Mouse (Mus musculus) fibroblast of lung, adult 2 months (primary cell): Measurements from ENCODE around the gene Pxn.

ENCODE experiments used
- DNase-seq: peaks from one replicate; pipeline ENCODE4 v3.0.0-alpha.2; 2011; ENCODE audit warnings: low read depth

The Pxn gene

DNA sequence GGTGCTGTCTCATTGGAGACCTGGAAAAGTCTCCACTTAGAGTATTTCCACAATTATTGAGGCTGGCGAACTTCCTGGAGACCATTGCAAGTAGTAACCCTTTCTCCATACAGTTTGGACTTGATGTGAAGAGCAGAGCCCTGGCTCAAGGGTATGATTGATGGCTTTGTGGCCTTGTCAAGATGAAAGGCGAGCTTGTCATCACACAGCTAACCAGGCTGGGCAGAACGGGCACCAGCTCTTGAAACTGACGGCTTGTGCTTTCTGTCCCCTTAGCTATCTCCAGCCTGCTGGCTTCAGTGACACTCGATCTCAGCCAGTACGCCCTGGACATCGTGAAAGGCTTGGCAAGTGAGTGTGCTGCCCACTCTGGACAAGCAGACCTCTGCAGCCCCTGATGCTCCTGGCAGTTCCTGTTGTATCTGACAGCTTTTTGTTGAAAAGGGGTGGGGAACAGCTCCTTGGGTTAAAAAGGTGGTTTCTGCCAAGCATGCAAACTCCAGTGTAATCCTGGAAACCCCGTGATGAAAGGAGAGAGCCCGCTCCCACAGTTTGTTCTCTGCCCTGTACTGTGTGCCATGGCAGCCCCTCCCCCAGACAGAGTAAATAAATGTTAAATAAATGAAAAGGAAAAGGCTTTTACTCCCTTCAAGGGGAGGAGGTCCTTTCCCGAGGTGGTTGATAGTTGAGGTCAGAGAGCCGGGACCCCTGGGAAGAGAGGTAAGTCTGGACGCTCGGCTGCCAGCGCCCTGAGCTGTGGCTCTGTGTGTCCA is 73.9 kb downstream of the Pxn start:
- DNase-seq = no peak

DNA sequence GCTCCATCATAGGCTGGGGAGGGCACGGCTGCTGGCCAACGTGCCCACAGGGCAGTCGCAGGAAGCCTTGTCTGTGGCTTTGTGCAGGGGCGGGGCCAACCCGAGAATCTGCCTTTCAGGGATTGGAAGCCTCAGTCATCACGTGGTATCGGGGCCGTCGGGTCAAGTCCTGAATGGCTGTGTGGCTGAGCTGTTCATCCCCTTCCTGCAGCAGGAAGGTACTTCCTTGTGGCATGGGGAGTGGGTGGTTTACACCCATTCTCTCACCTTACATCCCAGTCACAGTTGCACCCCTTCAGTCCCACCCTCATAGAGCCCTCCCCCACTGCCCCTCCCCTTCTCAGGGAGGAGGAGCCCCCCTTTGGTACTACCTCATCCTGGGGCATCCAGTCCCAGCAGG is 75.2 kb downstream of the Pxn start:
- DNase-seq = no peak

DNA sequence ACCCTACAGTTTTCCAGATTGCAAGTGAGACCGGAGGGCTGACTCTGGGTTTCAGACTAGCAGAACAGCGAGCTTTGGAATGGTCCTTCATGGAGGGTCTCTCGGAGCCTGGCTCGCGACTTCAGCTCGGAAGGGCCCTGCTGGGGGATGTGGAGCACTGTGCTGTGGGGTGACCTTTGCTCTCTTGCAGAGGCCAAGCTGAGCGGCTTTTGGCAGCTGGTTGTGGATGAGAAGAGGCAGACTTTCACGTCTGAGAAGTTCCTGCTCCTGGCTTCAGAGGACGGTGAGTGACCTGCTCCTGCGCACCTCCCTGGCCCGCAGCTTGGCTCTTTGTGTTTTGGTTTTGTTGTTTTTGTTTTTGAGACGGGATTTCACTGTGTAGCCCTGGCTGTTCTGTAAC is 79.1 kb downstream of the Pxn start:
- DNase-seq = no peak

DNA sequence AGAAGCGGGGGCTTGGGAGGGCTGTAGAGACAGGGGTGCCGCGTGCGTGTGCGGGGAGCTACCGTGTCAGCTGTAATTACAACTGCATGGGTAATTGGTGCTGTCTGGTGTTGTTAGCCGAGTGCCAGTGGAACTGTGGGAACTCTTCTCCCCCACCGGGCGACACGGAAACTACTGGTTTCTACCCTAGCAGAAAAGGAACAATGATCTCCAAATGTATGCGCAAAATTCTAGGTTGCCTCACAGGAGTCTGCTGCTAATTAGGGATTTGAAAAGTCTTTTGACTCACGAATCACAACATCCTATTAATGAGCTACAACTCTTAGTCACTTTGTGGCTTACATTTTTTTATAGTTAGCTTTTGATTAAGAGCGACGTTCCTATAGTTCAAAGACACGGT is 79.7 kb downstream of the Pxn start:
- no peak for DNase-seq

DNA sequence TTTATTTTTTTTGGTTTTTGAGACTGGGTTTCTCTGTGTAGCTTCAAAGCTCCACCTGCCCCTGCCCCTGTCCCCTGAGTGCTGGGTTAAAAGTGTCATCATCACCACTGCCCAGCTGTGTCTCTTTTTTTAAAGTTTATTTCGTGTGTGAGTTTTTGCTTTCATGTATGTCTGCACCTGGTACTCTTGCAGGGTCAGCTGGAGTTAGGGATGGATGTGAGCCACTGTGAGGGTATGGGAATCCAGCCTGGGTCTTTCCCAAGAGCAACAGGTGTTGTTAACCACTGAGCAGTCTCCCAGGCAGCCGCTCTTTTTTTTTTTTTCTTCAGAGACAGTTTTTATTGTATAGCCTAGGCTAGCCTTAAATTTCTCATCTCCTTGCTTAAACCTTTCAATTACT is 80.3 kb downstream of the Pxn start:
- DNase-seq = no peak

DNA sequence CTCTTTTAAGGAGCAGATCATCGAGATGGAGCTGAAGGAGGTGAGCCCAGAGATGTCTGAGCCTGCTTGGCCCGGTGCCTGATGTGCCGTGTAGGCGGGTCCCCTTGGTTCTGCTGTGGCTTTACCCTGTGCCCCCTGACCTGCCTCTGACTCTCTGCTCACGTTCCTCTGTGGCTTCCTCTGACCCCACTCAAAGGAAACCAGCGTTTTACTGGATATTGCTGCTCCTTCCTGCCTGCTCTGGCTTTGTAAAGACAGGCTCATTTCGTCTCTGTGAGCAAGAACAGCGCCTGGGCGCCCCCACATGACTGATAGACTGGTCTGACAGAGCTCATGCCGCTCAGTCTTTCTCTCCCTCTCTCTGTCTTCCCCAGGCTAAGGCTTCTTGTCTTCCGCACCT is 84.6 kb downstream of the Pxn start:
- DNase-seq = no peak

DNA sequence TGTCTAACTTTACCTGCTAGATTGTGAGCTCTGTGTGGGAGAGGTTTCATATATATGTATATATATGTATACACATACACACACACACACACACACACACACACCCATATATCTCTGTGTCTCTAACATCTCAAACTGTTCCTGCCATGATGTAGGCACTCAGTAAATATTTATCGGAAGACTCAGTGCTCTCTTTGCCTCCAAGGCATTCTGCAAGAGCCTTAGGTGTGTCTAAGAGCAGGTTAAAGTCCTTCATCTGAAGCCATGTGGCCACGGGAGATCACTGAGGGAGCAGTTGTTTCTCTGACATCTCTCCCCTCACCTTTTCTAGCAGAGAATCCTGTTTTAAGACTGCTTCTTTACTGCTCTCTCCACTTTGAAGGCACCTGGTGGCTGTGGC is 85.0 kb downstream of the Pxn start:
- DNase-seq = no peak

DNA sequence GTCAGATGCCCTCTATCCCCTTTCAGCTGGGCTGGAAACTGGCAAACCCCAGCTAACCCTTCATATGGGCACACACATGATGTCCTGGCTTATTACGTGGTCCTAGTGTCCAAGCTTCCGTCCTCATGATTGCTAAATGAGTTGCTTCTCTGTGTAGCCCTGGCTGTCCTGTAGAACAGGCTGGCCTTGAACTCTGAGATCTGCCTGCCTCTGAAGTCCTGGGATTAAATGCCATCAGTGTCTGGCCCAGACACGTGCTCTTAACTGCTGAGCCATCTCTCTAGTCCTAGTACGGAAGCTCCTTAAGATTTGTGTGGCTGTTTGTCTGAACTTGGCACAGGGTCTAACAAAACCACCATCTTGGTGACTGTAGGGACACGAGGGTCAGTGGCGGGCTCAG is 97.1 kb downstream of the Pxn start:
- no peak for DNase-seq
